Mouse (Mus musculus) erythroblast, embryonic 14.5 days (primary cell): ENCODE data around the gene Gstm4. TPM values are rescaled to one million over a fixed set of nuclear protein-coding genes. Genes with fewer than 3 reads are reported as not detected.
A peak's percentile ranks its signal among the peaks of the same experiment; 100 is the strongest.

Source experiments
- H3K27me3 ChIP-seq: 2 replicates; pipeline ENCODE4 v1.6.1; 2012; ENCODE audit warnings: inconsistent platforms; ENCODE audit not compliant: control insufficient read depth
- H3K36me3 ChIP-seq: 2 replicates; pipeline ENCODE4 v1.6.1; 2012; ENCODE audit warnings: mild to moderate bottlenecking, inconsistent platforms; ENCODE audit not compliant: control insufficient read depth
- H3K4me1 ChIP-seq: 2 replicates; pipeline ENCODE4 v1.6.1; 2012; ENCODE audit warnings: inconsistent platforms; ENCODE audit not compliant: control insufficient read depth
- H3K4me3 ChIP-seq: replicated peaks from 2 replicates; pipeline ENCODE3; 2012; ENCODE audit warnings: moderate library complexity, mild to moderate bottlenecking, inconsistent platforms
- H3K9me3 ChIP-seq: 2 replicates; pipeline ENCODE4 v1.6.1; 2012; ENCODE audit warnings: low read length, inconsistent platforms, mixed read lengths; ENCODE audit not compliant: control insufficient read depth
- GATA1 ChIP-seq: IDR thresholded peaks from 2 replicates; pipeline ENCODE4 v1.6.1; 2012; ENCODE audit warnings: low read length, inconsistent platforms, mixed read lengths
- TAL1 ChIP-seq: IDR thresholded peaks from 3 replicates; pipeline ENCODE4 v1.6.1; 2012; ENCODE audit warnings: low read length, inconsistent platforms, mixed read lengths
- polyA plus RNA-seq: library from polyadenylated mRNA; stranded (reverse); fragments of >175 nt; gene quantifications from 2 replicates; pipeline ENCODE4 v1.2.3, GENCODE M21; 2012

Gstm4 gene
- polyA plus RNA-seq, 1 experiment, result 0.02 TPM

GRCm38 (mm10) chr3:108085721-108086469 lies 41.2 kb upstream of the Gstm4 start:
- Histone ChIP-seq H3K36me3 (peaks cover 40% of the 10 kb centered on the region), H3K9me3 (no peaks in the 10 kb centered on the region), H3K4me1 (peaks cover 84% of the 10 kb centered on the region), H3K4me3 (peak overlapping the region; percentile 81), H3K27me3 (no peaks in the 10 kb centered on the region)
- no peak for TF ChIP-seq TAL1
- no peak for TF ChIP-seq GATA1

- peaks cover 86% of the 10 kb centered on the region for H3K4me1 ChIP-seq
- H3K9me3 ChIP-seq, result no peaks in the 10 kb centered on the region
- H3K36me3 ChIP-seq, result peaks cover 46% of the 10 kb centered on the region
- no peaks in the 10 kb centered on the region for H3K27me3 ChIP-seq
- no peak for TF ChIP-seq GATA1
- no peak for TF ChIP-seq TAL1
- H3K4me3 ChIP-seq, result peak overlapping the region; percentile 81
Measured at GRCm38 (mm10) chr3:108085281-108085720, 40.6 kb upstream of the Gstm4 start.

- Histone ChIP-seq H3K9me3 (no peaks in the 10 kb centered on the region), H3K4me3 (peak overlapping the region; percentile 81), H3K27me3 (no peaks in the 10 kb centered on the region), H3K36me3 (peaks cover 51% of the 10 kb centered on the region), H3K4me1 (peaks cover 84% of the 10 kb centered on the region)
- no peak for TF ChIP-seq TAL1
- TF ChIP-seq GATA1, result no peak
Measured at GRCm38 (mm10) chr3:108084767-108085270, 40.1 kb upstream of the Gstm4 start.

GRCm38 (mm10) chr3:108083904-108084407 lies 39.3 kb upstream of the Gstm4 start:
- H3K4me3 ChIP-seq, result peak overlapping the region; percentile 81
- peaks cover 59% of the 10 kb centered on the region for H3K36me3 ChIP-seq
- H3K27me3 ChIP-seq, result no peaks in the 10 kb centered on the region
- H3K9me3 ChIP-seq, result no peaks in the 10 kb centered on the region
- TF ChIP-seq GATA1 (no peak), TAL1 (no peak)
- peaks cover 79% of the 10 kb centered on the region for H3K4me1 ChIP-seq

GRCm38 (mm10) chr3:108083161-108083560 lies 38.5 kb upstream of the Gstm4 start:
- H3K4me1 ChIP-seq, result peaks cover 77% of the 10 kb centered on the region
- peaks cover 67% of the 10 kb centered on the region for H3K36me3 ChIP-seq
- TF ChIP-seq TAL1 (no peak), GATA1 (no peak)

GRCm38 (mm10) chr3:108082251-108082875 lies 37.7 kb upstream of the Gstm4 start:
- H3K36me3 ChIP-seq, result peaks cover 75% of the 10 kb centered on the region
- no peak overlapping the region for H3K4me3 ChIP-seq
- TF ChIP-seq GATA1, result no peak
- no peak for TF ChIP-seq TAL1
- H3K4me1 ChIP-seq, result peaks cover 74% of the 10 kb centered on the region
- H3K9me3 ChIP-seq, result no peaks in the 10 kb centered on the region
- no peaks in the 10 kb centered on the region for H3K27me3 ChIP-seq

More at GRCm38 (mm10) chr3:108083161-108083560, 38.5 kb upstream of the Gstm4 start:
- Histone ChIP-seq H3K4me3 (no peak overlapping the region), H3K9me3 (no peaks in the 10 kb centered on the region), H3K27me3 (no peaks in the 10 kb centered on the region)

GRCm38 (mm10) chr3:108081681-108082080 lies 37.0 kb upstream of the Gstm4 start:
- Histone ChIP-seq H3K9me3 (no peaks in the 10 kb centered on the region), H3K4me3 (no peak overlapping the region), H3K36me3 (peaks cover 82% of the 10 kb centered on the region), H3K4me1 (peaks cover 67% of the 10 kb centered on the region), H3K27me3 (no peaks in the 10 kb centered on the region)
- TF ChIP-seq TAL1 (no peak), GATA1 (no peak)

GRCm38 (mm10) chr3:108076836-108077235 lies 32.1 kb upstream of the Gstm4 start:
- TF ChIP-seq GATA1, result no peak
- TF ChIP-seq TAL1, result no peak
- H3K4me1 ChIP-seq, result peaks cover 29% of the 10 kb centered on the region
- no peak overlapping the region for H3K4me3 ChIP-seq
- H3K36me3 ChIP-seq, result peaks cover 97% of the 10 kb centered on the region
- no peaks in the 10 kb centered on the region for H3K9me3 ChIP-seq
- H3K27me3 ChIP-seq, result no peaks in the 10 kb centered on the region

- TF ChIP-seq TAL1 (no peak), GATA1 (no peak)
- H3K4me1 ChIP-seq, result peaks cover 32% of the 10 kb centered on the region
- H3K36me3 ChIP-seq, result peaks cover 73% of the 10 kb centered on the region
Measured at GRCm38 (mm10) chr3:108072983-108073569, 28.4 kb upstream of the Gstm4 start.

More at GRCm38 (mm10) chr3:108072983-108073569, 28.4 kb upstream of the Gstm4 start:
- Histone ChIP-seq H3K4me3 (no peak overlapping the region), H3K27me3 (no peaks in the 10 kb centered on the region), H3K9me3 (no peaks in the 10 kb centered on the region)
